Mouse (Mus musculus): ENCODE results near the gene Traf3ip3. TPM values are rescaled to one million over a fixed set of nuclear protein-coding genes. Genes with fewer than 3 reads are reported as not detected.

The Traf3ip3 gene
- polyA plus RNA-seq, 1 experiment from 2014 or later = 2.3 TPM

Other genes with a start within 250 kb of the Traf3ip3 start
- gene Syt14, start 165.9 kb downstream of the Traf3ip3 start, polyA plus RNA-seq (2014; fragmentation: Nextera tagmentation; extraction: Ambion mirVana) = 7.4 and 8.7 TPM in 2 replicates
- 11.5 and 12.7 TPM in 2 replicates for gene Diexf, start 71.4 kb downstream of the Traf3ip3 start, polyA plus RNA-seq (2014; fragmentation: Nextera tagmentation; extraction: Ambion mirVana)
- 3.1 and 4.4 TPM in 2 replicates for gene Irf6, start 48.6 kb downstream of the Traf3ip3 start, polyA plus RNA-seq (2014; fragmentation: Nextera tagmentation; extraction: Ambion mirVana)
- gene A130010J15Rik, start 33.7 kb downstream of the Traf3ip3 start, polyA plus RNA-seq (2014; fragmentation: Nextera tagmentation; extraction: Ambion mirVana) = 14.6 and 16.2 TPM in 2 replicates
- 0.12 and 0.38 TPM in 2 replicates for gene Lamb3, start 6.0 kb upstream of the Traf3ip3 start, polyA plus RNA-seq (2014; fragmentation: Nextera tagmentation; extraction: Ambion mirVana)
- 0.54 TPM in 1 of 2 replicates, not detected in the other for gene Hsd11b1, start 62.4 kb upstream of the Traf3ip3 start, polyA plus RNA-seq (2014; fragmentation: Nextera tagmentation; extraction: Ambion mirVana)
- gene G0s2, start 71.5 kb upstream of the Traf3ip3 start, polyA plus RNA-seq (2014; fragmentation: Nextera tagmentation; extraction: Ambion mirVana) = 6.3 and 7.5 TPM in 2 replicates
- 12.2 and 13.7 TPM in 2 replicates for gene Camk1g, start 168.6 kb upstream of the Traf3ip3 start, polyA plus RNA-seq (2014; fragmentation: Nextera tagmentation; extraction: Ambion mirVana)

All from hindbrain, embryonic 11.5 days (tissue).